Mouse (Mus musculus): ENCODE measurements around the gene Daam2.

Daam2 gene

DNA sequence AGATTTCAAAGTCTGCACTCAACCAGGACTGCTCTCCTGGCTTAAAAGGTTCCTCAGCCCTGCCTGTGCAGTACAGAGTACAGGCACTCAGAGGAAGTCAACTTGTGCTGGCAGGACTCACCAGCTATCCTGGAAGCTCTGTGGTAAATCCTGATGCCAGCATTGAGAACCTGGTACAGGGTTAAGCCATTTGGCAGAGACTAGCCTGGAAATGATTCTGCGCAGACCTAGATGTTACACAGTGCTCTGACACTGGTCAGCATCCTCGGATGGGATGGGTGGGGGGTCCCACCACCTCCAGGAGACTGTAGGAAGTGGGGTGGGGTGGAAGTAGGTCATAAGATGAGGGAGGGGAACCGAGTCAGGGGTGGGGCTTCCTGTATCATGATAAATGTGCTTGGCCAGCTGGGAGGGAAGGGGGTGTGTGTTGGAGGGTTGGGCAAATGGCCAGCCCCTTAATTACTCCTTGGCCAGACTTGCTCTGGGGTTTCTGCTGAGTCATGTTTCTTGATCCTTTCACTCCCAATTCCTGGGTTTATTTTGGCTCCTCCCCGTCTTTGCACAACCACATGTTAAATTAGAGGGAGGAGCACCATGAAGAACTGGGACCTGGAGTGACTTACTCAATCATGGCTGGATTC lies 132.0 kb downstream of the Daam2 start:
- peak; percentile 97 for DNase-seq (ENCODE audit: low read depth, low spot score)

DNA sequence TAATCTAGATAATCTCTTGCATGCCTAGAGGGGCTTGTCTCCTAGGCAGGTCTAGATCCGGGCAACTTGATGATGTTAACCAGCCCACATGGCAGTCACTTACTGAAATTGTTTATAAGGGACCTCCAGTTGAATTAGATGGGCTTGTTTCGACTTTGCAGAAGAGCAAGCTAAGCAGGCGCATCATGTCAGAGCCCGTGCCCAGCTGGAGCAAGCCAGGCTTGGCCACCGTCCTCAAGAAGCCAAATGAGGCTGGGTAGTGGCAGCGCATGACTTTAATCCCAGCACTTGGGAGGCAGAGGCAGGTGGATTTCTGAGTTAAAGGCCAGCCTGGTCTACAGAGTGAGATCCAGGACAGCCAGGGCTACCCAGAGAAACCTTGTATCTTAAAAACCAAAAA lies 133.0 kb downstream of the Daam2 start:
- DNase-seq (ENCODE audit: low read depth, low spot score) = no peak

DNA sequence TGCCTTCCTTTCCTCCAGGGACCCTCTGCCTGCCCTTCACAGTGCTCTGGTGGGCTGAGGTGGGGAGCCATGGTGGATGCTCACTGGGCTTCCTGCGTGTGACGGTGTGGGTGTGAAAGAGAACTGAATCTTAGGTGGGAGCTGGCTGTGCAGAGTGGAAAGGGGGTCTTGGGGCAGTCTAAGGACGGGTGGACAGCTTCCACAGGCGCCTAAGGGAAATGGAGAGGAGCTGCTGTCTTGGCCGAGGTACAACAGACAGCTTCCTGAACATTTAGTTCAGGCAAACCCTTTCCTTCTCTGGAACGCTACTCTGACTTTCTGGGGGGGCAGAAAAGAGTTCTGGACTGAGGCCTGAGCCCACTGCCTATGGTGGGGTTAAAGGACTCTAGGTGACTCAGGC lies 134.0 kb downstream of the Daam2 start:
- no peak for DNase-seq (ENCODE audit: low read depth, low spot score)

DNA sequence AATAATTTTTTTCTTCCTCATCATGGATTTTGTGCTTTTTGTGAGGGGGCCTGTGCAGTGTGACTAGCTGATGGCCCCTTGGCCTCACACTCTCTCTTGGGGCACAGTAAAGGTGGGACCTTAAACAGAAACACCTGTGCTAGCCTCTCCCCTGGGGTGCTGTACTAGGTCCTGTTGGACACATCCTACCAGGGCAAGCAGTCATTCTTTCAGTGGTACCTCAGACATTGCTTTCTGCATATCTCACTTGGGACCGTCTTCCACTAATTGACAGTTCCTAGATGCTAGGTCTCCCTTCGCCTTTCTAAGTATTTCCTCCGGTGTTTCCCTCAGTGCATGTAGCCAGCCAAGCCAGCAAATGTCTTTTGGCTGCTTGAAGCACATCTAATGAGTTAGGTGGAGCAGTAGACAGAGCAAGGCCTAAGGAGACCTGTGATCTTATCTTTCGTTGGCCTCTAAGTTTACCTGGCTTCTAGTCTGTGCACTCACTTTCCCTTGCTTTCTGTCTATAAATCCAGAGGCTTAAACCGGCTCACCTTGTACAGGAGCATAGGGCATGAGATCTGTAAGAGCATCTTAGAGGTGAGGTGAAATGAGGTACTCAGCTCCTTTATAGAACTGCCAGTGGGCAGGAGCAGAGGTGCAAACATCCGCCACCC lies 134.5 kb downstream of the Daam2 start:
- no peak for DNase-seq (ENCODE audit: low read depth, low spot score)

DNA sequence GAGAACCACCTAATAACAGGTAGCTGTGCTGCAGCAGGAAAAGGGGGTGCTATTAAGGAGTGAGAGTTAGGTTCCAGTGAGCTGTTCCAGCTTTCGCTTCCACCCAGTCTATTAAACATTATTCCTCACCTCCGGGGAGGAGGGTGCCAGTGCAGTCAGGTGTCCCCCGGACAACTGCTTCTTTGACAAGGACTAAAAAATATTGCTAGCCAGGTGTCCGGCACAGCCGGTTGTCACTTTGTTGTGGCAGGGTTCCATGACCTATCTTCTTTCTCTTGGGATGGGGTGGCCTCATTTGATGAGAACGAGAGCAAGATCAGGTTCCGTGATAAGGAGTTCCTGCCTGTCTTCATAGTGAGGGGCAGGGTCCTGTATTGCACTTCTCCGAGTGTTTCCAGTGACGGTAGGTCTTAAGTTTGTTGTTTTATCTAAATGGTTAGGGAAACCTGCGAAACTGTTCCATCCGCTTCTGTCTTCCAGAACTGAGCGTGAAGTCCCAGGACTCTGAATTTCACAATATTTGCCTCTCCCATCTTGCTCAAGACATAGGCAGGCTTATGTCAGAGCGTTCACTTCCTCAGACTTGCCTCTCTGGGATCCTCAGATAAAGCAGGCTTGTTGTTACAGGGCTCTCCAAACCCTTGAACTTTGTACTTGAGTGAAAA lies 135.3 kb downstream of the Daam2 start:
- peak; percentile 54 for DNase-seq (ENCODE audit: low read depth, low spot score)

DNA sequence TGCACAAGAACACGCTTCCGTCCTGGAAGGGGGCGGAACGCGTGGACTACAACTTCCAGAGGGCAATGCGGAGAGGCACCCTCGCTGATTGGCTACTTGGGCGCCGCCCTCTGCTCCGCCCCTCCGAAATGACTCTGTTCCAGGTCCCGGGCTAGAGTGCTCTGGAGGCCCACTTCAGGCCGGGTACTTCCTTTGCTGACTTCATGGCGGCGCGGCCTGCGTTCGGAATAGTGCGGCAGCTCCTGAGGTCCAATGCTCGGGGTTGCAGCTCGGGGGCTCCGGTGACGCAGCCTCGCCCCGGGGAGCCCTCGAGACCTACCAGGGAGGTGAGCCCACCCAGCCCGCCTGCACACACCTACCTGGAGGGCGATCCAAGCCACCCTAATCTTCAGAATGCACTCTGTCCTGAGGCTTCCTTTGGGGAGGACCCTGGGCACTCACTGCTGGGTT lies 135.9 kb downstream of the Daam2 start, which contains the start of gene Mocs1:
TSS of gene Mocs1 (plus strand) at position 124 of the 450 bp plus-strand sequence.
- DNase-seq (ENCODE audit: low read depth, low spot score) = peak; percentile 98

DNA sequence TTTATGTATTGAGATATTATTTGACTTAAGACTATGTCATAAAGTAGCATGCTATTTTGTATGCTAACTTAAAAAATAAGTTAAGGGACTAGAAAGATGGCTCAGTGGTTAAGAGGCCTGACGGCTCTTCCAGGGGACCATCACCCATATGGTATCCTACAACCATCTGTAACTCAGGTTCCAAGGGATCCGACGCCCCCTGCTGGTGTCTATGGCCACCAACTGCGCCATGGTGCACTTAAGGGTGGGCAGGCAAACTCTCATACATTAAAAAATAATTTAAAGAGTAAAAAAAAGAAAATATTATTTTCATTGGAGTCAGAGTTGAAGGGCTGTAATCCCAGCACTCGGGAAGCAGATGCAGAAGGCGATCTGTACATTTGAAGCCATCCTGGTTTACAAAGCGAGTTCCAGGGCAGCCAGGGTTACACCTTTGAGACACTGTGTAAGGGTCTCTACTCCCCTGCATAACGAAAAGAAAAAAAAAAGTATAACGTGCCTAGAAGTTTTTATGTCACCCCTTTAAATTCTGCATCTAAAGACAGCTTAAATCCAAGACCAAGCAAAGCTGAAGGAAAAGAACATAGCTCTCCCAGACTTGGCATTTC lies 136.4 kb downstream of the Daam2 start:
- DNase-seq (ENCODE audit: low read depth, low spot score) = peak; percentile 50

DNA sequence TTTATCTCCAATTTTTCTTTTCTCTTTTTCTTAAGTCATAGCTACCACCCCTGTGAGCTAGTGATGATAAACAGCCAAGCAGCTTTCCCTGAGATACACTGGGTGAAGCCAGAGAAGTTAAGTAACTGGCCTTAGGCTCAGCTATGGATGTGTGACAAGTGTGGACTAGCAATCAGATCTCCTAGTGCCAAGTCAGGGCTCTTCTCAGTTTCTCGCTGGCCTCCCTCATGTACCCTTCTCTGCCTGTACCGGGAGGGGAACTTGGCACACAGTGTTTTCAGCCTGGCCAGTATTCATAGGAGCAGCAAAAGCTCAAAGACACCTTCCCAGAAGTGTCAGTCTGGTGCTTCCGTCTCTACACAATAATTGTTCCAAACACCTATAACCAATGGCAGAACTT lies 140.3 kb downstream of the Daam2 start:
- no peak for DNase-seq (ENCODE audit: low read depth, low spot score)

DNA sequence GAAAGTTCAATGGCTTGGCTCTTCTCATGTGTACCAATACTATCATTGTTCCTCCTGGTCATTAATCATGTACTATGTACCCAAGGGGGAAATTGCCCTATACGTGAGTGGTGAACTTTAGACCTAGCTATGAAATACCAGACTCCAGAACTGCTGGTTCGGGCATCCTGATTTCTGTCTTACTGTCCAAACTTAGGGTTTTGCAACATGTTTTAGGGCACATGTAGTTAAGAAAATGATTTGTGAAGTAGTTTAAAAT lies 141.1 kb downstream of the Daam2 start:
- DNase-seq (ENCODE audit: low read depth, low spot score) = no peak

DNA sequence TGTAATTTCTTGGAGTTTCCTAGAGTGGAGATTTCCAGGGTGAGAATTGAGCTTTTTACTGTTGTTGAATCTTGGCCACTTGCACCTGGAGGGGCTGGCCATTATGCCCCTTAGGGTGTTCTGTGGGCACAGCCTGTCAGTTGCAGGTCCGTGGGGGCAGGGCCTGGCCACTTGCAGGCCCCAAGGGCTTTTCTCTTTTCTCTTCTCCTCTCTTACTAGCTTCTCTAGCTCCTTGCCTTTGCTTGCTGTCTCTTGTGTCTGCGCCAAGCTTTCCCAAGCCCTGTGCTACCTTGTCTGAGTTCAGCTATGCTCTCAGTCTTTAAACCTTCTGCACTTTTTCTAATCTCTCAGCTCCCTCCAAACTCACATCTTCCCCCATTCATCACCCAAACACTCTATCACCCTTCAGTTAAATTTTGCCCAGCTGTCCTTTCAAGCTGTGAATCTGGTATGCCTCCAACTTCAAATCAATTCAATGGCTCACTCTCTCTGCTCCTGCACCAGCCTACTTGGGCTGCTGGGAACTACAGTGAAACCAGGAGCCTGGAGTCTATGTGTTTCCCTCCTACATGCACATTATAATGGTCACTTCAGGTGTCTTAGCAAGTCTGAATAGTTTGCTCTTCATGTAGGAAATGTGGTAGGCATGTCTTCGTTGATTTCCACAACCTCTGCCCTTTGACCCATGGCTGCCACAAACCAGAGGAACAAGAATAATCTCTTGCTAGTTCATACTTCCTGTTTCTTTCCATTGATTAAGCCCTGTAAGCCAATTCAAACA lies 141.7 kb downstream of the Daam2 start:
- DNase-seq (ENCODE audit: low read depth, low spot score) = no peak

DNA sequence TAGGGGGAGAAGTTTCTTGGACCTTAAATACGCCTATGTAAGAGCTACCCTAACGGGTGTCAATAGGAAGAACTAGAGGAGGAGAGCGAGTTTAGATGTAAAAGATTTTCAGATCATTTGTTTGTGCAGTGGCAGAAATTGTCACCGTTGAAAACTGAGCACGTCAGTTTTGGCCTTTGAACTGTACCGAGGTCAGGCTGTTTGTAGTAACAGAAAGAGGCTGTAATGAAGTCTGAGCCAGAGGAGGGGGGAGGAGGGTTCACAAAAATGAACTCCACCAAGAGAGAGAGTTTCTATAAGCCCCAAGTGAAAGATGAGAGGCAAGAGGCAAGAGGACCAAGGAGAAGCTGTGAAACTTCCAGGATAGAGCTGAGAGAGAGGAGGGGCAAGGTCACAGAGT lies 144.3 kb downstream of the Daam2 start:
- DNase-seq (ENCODE audit: low read depth, low spot score) = no peak

DNA sequence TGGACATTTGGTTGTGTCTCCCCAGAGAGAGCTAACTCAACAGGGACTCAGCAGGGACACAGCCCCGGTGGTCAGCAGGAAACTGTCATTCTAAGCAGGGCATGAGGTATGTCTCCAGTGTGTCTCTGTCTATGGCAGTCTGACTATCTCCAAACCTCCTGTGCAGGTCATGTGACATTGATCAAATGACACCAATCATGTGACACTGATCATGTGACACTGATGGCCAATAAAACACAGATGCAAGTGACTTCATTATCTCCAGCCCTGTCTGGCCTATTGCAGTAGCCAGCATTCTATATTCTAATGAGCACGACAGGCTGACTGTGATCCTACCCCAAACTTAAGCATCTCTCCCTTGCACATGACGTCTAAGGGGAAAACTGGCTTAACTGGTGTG lies 147.9 kb downstream of the Daam2 start:
- DNase-seq (ENCODE audit: low read depth, low spot score) = no peak

DNA sequence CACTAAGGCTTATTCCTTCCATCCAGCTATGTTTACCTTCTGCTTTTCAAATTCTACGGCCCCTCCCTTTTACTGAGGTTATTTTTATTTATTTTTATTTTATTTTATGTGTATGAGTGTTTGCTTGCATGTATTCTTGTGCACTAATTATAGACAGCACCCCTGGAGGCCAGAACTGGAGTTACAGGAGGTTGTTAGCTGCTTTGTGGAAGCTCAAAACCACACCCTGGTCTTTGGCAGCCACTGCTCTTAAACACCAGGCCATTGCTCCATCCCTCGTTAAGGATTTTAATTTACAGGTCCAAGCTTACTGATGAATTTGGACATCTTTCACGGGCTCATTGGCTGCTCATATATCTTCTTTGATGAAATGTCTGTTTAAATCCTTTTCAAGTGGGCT lies 150.6 kb downstream of the Daam2 start:
- peak; percentile 54 for DNase-seq (ENCODE audit: low read depth, low spot score)

DNA sequence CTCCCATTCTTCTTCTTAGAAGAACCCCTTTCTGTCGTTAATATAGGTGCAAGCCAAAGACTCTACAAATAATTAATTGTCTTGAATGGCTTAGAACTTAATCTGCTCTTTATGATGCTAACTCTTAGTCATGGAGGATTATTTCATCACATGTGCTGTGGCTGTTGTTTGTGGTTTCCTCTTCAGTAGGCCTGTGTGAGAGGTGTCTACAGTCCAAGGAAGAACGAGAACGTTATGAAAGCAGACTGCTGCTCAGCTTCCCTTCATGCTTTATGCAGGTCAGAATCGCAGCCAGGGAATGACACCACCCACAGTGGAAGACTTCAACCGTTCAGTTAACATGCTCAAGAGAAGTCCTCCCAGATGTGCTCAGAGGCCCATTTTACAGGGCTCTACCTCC lies 151.2 kb downstream of the Daam2 start:
- DNase-seq (ENCODE audit: low read depth, low spot score) = no peak
